Mouse (Mus musculus) cerebellum, postnatal 10 days (tissue): ENCODE measurements at regions not wholly inside any gene's neighbourhood (a gene's known extent, or its start where the extent isn't known, plus 50 kb on each side); places are given as distances from the start of the nearest gene placed in this dataset.

Experiments
- DNase-seq, 2 experiments: peaks; one replicate each; pipeline ENCODE4 v3.0.0; 2021; ENCODE audit warnings: mixed read lengths in 2 of 2

DNA sequence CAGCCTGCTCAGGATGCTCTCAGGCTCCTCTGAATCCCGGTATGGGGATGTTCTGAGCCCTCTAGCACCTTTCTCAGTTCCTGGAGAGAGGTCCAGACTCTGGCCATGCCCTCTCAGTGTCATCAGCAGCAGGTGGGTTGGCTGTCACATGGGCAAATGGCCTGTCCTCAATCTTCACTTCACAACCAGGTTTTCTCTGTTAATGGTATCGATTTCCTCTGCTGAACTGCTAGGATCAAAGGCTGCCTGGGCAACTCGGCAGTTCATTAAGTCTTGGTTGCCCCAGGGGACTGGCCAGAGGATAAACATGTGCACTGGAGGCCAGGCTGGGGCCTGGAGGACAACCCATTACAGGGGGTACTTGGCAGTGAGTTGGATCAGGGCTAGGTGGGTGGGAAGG, 156.2 kb downstream of the Trim29 start:
- no peak for DNase-seq

DNA sequence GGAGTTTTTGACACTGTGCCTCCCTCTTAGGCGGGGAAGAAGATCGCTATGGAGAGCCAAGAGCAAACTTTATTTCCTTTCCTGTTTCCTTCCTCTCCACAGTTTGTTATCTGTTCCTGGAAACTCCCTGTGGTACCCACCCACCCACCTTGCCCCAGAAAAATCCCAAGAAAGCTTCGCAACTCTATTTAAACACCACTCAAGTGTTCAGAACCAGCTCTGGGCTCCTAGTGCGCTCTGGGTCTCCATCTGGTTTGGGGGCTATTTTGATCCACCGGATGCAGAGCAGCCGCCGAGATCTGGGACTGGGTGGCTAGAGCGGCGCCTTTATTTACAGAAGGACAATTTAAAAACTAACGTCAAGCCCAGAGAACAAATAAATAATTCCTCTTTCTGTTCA, 158.6 kb downstream of the Trim29 start:
- DNase-seq: no peak

DNA sequence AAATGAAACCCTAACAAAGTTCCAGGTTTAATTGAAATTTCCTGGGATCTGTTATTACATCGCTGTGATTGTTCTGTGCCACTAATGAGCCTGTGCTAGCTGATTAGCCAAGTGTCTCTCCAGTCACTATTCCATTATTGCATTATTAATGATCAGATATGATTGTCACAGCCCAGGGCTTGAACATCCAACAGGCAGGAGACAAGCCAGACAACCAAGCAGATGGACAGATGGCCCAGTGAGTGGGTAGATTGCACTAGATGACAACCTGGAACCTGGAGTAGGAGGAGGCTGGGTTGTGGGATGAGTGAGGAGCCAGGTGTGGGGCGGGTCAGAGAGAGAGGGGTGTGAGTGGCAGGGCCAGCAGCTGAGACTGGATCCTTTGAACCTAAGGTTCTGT, 161.6 kb downstream of the Trim29 start:
- DNase-seq: no peak

DNA sequence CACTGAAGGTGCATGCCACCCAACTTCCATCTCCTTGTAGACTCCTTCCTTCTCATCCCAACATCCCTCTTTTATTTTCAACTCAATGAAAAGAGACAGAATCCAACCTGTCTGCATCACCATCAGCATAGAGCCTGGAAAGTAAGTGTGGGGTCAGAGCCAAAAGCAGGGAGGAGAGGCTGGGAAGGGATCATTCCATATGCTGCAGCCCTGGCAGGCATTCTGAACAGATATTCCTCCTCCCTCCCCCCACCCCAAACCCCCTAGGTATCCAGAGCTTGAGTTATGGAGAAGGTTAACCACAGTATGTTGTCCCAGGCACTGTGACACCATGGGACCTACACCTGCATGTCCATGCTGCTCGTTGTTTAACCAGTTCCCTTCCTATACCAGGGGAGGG, 162.5 kb downstream of the Trim29 start:
- DNase-seq: peak in 1 of 2 experiments; percentile 58

DNA sequence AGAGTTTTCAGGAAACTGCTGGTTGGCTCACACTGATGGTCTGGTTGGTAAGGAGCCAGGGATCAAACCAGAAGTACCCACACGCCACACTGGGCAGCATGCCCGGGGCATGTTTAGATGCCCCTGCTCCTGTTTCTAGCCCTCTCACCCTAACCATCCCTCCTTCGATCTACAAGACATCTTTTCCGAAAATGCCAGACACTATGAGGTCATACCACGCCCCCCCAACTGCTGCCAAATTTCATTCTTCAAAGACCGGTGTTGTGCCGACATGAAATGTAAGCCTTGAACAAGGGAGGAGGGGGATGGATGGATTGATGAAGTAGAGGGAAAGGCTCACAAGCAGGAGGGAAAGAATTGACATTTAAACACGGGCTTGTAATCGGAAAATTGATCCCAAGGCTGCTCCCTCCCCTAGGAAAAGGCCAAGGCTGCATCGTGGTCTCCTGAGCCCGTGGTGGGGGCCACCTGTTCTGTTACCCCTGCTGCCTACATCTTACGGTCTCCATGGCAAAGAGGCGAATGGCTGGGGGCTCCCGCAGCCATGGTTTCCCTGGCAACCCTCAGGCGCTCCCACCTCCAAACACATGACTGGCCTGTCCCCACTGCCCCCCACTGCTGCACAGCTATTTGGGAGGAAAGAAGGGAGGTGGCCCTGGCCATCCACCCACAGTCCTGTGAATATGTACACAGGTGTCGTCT, 163.1 kb downstream of the Trim29 start:
- DNase-seq: peak; percentile 57 to 64

DNA sequence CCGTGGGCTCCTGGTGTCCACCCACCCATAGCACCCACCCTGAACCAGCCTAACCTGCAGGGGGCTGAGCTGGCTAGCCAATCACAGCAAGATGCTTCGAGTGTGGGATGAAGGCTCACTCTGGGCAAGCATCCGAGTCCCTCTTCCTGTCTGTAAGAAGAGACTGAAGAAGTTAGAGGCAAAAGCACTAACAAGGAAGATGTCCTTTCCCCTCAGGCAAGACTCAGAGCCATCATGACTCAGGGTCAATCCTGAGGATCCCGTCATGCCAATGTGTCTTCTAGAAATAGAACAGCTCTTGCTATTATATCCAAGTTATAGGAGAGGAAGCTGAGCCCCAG, 163.6 kb downstream of the Trim29 start:
- no peak for DNase-seq

DNA sequence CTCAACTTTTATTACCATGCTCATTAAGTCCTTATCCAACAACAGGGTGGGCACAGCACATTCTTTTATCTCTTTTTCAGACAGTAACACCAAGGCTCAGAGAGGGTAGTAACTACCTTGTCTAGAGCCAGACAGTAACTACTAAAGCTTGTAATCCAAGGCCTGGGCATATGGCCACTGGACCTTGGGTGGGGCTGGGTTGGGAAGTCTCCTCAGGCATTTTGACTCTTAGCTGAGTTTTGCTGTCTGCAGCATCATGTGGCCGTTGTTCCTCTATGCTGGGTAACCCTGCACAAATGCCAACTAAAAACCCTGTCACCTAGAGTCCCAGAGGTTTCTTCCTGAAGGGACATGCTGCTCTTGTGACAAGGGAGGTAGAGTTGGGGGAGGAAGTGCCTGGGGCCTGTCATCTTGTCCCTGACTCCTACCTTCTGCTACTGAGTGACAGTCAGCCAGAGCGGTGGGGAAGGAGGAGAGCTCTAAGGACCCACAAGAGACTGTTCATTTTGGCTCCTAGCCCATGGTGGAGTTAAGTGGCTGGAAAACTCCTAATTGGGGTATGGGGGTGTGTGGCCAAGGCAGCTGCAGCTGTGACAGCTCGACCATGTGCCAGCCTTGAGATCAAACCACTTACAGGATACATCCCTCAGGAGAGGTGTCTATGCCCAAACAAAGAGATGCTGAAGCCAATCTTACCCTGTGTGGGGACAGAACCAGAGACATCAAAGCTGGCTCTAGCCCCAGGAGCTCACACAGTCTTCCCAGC, 170.4 kb downstream of the Trim29 start:
- DNase-seq: peak; percentile 69 to 74

DNA sequence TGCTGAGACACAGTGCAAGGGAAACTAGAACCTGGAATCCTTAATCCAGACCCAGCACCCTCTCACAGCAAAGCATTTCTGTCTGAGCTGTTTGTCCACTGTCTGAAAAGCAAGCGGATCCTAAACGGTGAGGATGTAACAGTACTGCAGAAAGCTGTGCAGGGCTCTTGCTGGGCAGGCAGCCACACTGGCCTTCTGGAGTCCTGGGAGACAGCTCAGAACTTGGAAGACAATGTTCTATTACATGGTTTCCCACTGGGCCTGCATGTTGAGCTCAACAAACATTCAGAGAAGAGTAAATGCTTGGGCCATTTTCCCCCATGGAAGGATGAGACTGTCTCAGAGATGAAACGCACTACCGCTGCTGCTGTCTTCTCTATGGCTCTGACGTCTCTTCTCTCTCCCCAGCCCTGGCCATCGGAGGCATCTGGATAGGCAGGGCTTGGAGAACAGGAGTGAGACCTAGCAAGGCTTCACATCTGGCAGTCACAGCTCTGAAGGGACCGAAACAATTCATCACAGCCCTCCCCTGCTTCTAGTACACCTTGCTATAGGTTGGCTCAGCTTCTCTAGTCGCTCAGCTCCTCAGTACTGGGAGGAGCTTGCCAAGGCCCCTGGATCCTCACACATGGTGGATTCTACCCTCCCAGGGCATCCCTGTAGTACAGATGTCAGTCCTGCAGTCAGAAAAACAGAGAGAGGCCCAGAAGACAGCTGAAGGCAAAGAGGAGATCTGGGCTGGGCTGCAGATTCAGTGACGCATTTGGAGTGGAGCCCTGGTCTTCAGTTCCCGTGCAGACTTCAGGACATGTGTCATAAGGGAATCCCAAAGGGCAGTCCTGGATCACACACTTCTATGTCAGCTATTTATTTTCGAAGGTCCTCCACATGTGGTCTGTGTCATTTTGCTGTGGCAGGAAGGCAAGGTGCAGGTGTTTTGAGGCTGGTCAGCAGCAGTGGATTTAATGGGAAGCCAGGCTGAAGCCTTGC, 171.7 kb downstream of the Trim29 start:
- DNase-seq: peak; percentile 65 to 69

DNA sequence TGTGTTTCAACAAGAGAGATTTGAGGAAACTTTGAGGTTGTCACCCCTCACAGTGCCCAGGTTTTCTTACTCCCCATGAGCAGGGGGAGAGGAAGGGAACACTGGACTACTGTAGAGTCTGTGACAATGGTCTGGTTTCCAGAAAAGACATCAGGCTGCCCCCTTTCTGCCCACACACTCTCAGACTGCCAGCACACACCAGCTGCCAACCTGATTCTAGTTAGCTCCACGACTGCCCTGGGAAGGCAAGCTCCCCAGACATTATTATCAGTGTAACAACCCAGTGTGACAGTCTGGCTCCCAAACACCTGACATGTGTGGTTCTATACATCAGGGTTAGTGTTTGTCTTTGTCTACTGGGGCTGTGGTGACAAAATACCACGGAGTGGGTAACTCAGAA, 172.5 kb downstream of the Trim29 start:
- DNase-seq: peak; percentile 42 to 51

DNA sequence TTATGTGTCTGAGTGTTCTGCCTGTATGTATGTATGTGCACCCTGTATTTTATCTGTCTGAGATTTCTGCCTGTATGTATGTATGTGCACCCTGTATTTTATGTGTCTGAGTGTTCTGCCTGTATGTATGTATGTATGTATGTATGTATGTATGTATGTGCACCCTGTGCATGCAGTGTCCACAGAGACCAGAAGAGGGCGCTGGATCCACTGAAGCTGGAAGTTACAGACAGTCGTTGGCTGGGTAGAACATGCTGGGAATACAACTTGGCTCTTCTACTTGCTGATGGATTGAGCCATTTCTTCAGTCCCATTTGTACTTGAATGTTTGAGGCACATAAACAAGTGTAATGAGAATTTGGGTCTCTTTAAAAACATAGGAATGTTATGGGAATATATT, 173.3 kb downstream of the Trim29 start:
- no peak for DNase-seq

DNA sequence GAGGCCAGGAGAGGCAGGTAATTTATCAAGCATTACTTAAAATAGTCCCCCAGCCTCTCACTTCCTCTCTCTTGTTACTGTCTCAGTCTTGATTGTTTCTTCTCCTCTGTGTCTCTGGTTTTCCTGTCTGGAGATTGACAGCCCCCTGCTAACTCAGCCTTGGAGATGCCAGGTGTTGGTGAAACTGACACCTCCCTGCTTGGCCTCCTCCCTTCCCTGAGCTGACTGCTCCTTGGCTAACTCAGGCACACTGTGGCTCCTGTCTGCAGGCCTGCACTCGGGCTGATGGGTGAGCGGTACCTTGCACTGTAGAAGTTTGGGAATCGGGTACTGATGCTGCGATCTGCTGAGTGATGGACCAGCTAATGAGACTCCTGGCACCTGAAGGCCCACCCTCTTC, 176.1 kb downstream of the Trim29 start:
- DNase-seq: no peak

DNA sequence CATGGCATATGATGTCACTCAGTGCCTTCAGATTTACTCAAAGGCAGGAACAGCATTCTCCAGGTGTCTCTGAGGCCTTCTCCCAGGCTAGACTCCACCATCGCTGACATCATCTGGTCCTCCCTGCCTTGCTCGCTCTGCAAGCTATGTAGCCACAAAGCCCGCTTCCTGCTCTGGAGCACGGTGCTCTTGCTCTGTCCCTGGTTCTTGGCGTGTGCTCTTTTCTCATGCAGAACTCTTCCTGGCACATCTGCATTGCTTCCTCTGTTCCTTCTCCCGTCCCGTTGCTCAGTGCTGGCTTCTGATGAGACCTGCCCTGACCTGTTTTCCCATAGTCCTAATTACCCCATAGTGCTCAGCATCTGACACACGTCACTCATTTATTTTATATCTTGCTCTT, 178.6 kb downstream of the Trim29 start:
- no peak for DNase-seq

DNA sequence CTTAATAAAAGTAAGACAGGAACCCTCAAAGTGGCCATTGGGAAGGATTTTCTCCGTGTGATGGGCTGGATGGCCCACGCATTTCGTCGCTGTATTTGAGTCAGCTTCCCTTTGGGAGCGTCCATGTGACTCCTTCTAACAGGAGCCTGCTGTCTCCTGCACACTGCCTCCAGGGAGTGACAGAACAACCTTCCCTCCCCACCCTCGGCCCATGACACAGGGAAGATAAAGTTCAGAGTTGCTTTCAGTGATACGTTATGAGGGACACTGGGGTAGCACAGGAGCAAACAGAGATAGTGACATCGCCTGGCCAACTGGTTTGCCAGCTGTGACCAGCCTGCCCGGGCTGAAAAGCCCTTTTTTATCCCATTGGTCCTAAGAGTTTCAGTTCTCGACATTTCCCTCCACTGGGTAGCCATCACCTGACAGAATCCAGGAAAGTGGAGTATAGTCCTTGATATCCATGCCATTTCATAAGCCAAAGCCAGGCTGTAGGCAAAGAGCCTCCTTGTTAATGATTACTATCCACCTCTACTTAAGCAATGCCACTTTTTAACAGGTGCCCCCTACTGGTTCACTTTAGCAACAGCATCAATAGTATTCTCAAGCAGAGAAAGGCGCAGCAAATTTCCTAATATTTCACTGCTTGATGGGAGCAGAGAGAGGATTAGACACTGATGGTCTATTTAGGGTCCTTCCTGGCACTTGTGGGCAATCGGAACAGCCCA, 180.5 kb downstream of the Trim29 start:
- peak; percentile 53 to 74 for DNase-seq

DNA sequence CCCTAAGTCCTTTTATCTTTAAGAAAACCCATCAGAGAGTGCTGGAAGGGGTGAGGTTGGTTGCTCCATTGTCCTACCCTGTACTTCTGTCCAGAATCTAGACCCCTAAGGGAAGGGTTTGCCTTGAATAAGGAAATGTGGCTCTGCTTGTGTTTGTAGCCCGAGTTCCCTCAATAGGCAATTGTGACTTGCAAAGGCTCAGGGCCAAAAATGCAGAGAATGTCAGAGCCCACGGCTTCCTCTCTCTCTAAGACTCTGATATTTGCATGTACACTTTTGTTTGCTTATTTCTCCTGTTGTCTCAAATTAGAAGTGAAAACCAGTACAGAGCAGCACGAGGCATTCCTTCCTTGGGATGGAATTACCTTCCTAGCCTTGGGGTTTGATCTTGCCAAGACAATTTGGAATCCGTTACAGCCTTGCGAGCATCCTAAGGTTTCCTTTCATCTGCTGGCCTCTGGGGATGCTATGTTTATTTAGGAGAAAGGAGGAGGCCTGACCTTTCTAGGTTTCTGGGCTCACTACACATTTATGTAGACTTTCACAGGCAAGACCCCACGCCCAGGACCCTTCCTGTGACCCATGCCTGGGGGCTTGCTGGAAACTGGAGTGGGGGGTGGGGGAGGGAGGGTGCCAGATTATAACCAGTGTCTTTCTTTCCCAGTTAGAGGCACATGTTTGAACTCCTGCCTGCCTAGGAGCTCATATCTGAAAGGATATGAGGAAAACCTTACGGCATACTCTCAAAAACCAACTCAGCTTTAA, 181.8 kb downstream of the Trim29 start:
- no peak for DNase-seq

DNA sequence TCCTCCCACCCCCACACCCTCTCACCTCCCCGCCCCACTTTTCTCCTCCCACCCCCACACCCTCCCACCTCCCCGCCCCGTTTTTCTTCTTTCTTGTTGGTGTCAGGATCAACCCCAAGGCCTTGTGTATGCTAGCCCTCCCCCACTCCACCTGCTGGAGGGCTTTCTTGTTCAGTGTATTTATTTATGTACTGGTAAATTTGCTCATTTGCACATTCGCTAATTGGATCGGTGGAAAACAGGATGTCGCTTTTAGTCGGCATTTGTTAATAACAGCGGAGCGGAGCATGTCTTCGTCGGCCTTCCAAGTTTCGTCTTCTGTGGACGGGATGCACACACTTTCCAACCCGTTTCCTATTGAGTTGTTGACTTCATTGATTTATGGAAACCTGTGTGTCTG, 187.9 kb downstream of the Trim29 start:
- no peak for DNase-seq

DNA sequence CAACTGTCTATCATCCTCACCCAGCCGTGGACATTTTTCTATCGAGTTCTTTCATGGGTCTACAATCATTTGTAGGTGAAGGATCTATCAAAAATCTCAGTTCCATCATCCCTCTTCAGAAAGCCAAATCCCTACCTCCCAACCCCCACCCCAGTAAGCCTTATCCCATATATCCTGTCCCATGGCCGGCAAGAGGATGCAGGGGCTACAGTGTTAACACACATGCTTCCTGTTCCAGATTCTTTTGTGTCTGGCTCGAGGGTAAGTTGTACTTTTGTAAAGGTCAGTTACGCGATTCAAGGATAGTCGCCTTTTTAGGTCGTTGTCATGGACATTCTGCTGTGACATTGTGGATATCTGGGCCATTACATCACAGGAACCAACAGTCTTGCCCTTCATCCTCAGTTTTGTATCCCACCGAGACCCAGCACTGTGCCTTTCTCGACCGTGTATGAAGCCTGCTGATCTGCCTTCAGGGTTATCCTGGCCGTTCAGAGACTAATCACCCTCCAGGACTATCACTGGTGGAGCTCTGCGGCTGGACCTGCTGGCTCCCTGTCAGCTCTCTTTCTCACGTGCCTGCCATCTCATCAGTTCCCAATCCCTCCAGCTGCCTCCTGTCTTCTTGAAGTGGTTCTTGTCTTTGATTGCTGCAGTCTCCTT, 193.8 kb downstream of the Trim29 start:
- DNase-seq: peak in 1 of 2 experiments; percentile 41

DNA sequence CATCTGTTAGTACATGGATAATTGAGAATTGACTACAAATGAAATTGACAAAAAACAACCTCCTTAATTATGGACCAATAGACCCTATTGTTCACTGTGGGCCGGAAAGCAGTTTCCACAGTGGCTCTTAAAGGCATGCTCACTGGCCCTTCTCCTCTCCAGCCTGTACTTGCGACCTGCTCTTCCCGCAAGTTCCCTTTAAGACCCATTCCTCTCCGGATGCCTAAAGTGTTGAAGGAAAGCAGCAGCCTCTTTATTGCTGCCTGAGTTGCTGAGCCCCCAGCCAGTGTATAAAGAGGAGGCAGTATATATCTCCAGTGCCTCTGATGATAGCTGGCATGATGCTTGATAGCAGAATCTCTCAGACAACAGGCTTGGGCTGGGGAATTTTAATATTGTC, 195.2 kb downstream of the Trim29 start:
- no peak for DNase-seq

DNA sequence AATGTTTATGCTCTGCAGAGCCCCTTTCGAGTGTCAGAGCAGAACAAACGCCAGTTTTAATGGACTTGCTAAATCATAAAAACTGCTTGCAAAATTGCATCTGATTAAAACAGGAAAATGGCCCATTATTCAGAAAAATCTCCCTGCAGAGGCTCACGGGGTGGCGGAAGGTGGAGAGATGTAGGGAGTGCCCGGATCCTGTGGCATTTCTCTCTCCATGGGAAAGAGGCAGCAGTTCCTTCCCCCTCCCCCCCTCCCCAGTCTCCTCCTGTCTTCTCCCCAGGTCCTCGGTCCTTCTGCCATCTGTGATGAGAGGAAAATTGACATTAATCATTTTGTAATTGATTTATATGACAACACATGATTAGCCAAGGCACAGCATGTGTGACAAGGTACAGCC, 195.6 kb downstream of the Trim29 start:
- no peak for DNase-seq

DNA sequence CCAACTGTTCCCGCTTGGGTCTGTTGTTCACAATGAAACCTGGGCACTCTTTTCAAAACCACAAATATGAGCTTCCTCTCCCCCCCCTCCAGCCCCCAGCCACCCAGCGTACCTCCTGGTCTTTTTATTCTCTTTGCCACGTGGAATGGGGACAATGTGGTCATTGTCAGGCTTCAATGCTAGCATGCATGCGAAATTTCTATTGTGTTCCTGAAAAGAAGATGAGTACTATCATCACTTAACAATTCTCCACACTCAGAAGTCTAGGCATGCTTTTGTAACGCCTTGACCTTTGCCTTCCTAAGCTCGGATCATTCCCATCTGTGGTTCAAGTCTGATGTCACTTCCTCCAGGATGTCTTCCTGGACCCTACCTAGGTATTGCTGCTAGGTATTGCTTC, 202.2 kb downstream of the Trim29 start:
- no peak for DNase-seq

DNA sequence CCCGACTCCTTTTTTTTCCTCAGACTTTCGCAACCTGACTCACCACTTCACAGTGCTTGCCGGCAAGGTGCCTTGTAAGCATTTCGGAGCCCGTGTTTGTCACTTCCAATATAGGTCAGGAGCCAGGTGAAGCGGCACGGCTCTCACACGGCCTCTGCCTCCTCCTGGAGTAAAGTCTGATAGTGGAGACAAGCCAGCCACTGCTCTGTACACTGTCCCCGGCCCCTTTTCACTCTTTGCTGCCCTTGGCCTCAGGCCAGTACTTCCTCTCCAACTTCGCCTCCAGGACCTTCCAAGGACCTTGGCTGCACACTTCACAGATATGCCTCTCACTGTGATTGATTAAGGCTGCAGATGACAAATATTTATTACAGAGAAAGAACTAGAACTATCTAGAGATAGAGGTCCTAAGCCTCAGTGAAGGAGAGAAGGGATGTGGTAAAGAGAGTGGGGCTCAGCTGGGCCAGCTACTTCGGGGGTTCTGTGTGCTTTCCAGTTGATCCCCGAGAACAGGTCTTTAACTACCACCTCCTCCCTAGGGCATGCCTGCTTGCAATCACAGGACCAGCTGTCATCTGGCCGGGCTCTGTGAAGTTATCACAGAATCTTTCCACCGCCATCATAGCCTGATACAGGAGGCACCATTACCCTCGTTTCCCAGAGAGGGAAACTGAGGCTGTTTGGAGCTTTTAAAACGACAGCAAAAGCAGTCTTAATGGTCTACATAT, 204.2 kb downstream of the Trim29 start:
- peak; percentile 82 to 84 for DNase-seq

DNA sequence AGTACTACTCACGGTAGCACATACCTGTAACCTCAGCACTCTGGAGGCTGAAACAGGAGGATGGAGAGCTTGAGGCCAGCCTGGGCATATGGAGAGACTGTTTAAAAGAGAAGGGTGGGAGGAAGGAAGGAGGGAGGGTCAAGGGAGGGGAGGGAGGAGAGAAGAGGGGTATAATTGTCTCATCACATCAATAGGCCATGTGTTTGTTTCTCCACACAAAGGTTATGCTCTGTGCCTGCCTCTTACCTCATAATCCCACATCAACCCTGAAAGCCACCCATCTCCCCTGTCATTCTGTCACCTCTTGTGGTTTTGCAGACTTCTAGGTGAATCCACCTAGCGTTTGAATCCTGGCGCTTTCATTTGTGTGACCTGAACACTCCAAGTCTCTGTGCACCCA, 210.3 kb downstream of the Trim29 start:
- DNase-seq: no peak
